Mouse (Mus musculus) heart, embryonic 14.5 days (tissue): ENCODE results near the gene Zfp970. TPM values are rescaled to one million over a fixed set of nuclear protein-coding genes. Genes with fewer than 3 reads are reported as not detected.
"Not testable (repeated sequence)": the region's sequence is repeated elsewhere in the genome, so short reads cannot be mapped to it uniquely, and the experiment has no call there.

ENCODE experiments used
- ATAC-seq: fragments of 200-750 bp; cut with Nextera tagmentation; 2 replicates; pipeline ENCODE4 v1.8.0; 2017; ENCODE audit warnings: low read depth, moderate TSS enrichment; ENCODE audit not compliant: insufficient number of reproducible peaks, insufficient read depth, low FRiP score
- H3K27ac ChIP-seq, 2 experiments: fragments of 200-500 bp in 1 of 2; fragments of 300-500 bp in 1 of 2; sonication (generic) in 1 of 2; replicated peaks in 1 of 2; 2 replicates each; pipeline ENCODE4 v1.5.1; 2012 to 2014; ENCODE audit warnings: low read depth in 2 of 2, low read length in 2 of 2, control low read depth in 1 of 2, mild to moderate bottlenecking in 1 of 2, mixed read lengths in 1 of 2; ENCODE audit not compliant: control insufficient read depth in 1 of 2, insufficient read depth in 1 of 2
- H3K27me3 ChIP-seq: fragments of 300-500 bp; sonication (generic); 2 replicates; pipeline ENCODE4 v1.6.1; 2014; ENCODE audit warnings: mild to moderate bottlenecking, low read length, control low read depth; ENCODE audit not compliant: control insufficient read depth, insufficient read depth
- H3K36me3 ChIP-seq: fragments of 300-500 bp; sonication (generic); 2 replicates; pipeline ENCODE4 v1.6.1; 2014; ENCODE audit warnings: mild to moderate bottlenecking, control low read depth, low read length, mixed read lengths; ENCODE audit not compliant: control insufficient read depth, insufficient read depth
- H3K4me1 ChIP-seq, 2 experiments: fragments of 200-500 bp in 1 of 2; fragments of 300-500 bp in 1 of 2; sonication (generic) in 1 of 2; 2 replicates each; pipeline ENCODE4 v1.6.1; 2012 to 2014; ENCODE audit warnings: low read length in 2 of 2, control low read depth in 1 of 2, mixed read lengths in 1 of 2; ENCODE audit not compliant: control insufficient read depth in 2 of 2, insufficient read depth in 2 of 2
- H3K4me2 ChIP-seq: fragments of 300-500 bp; sonication (generic); 2 replicates; pipeline ENCODE4 v1.6.1; 2014; ENCODE audit warnings: mild to moderate bottlenecking, low read length
- H3K4me3 ChIP-seq, 2 experiments: fragments of 200-500 bp in 1 of 2; fragments of 300-500 bp in 1 of 2; sonication (generic) in 1 of 2; 2 replicates each; pipeline ENCODE4 v1.5.1; 2012 to 2014; ENCODE audit warnings: low read length in 2 of 2, mild to moderate bottlenecking in 2 of 2, control low read depth in 1 of 2, low read depth in 1 of 2, moderate library complexity in 1 of 2; ENCODE audit not compliant: control insufficient read depth in 1 of 2, insufficient read depth in 1 of 2
- H3K9ac ChIP-seq: fragments of 300-500 bp; sonication (generic); 2 replicates; pipeline ENCODE4 v1.6.1; 2014; ENCODE audit warnings: mild to moderate bottlenecking, low read length
- H3K9me3 ChIP-seq: fragments of 300-500 bp; sonication (generic); 2 replicates; pipeline ENCODE4 v1.6.1; 2016; ENCODE audit warnings: low read length, control low read depth; ENCODE audit not compliant: control insufficient read depth
- WGBS: fragments of 180-500 bp; shearing (Covaris S2); extraction: QIAGEN DNeasy Blood & Tissue Kit; methylation state at CpG from one replicate; pipeline ENCODE4 v1.1.7; 2014; 5-methylcytosine and 5-hydroxymethylcytosine counted together
- polyA plus RNA-seq: library from polyadenylated mRNA; unstranded; fragments of >200 nt; fragmentation: Nextera tagmentation; extraction: Ambion mirVana; gene quantifications from 2 replicates; pipeline ENCODE4 v1.2.1, GENCODE M21; 2014

Zfp970 gene
- polyA plus RNA-seq, 1 experiment from 2014 or later = 13.6 TPM

DNA sequence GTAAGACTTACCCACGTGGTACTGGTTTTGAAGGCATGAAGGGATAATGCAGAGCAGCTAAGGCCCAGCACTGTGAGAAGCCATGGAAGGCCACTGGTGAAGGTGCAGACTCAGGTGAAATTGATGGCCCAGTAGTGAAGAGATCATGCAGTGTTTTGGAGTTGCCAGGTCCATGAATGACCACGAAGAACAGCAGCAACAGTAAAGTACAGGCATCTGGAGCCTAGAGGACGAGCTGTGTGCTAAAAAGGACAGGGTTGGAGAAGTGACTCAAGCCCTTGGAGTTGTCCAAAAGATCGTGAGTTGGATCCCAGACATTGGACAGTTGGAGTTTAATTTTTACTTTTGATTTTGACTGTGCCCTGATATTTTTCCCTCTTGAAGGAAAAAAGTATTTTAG is 46.8 kb downstream of the Zfp970 start:
- H3K4me1 ChIP-seq, ATAC-seq, H3K9me3 ChIP-seq, H3K4me2 ChIP-seq, H3K9ac ChIP-seq, H3K27ac ChIP-seq, H3K36me3 ChIP-seq, H3K4me3 ChIP-seq, H3K27me3 ChIP-seq: not testable (repeated sequence)
- WGBS = 62% methylated on average over 4 of the region's 4 CpGs

DNA sequence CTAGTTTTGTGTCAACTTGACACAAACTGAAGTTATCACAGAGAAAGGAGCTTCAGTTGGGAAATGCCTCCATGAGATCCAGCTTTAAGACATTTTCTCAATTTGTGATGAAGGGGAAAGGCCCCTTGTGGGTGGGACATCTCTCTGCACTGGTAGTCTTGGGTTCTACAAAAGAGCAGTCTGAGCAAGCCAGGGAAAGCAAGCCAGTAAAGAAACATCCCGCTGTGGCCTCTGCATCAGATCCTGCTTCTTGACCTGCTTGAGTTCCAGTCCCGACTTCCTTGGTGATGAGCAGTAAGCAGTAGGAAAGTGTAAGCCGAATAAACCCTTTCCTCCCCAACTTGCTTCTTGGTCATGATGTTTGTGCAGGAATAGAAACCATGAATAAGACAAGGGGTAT is 47.4 kb downstream of the Zfp970 start:
- 79% methylated on average over 3 of the region's 3 CpGs for WGBS
- H3K36me3 ChIP-seq, H3K4me2 ChIP-seq, H3K4me1 ChIP-seq, ATAC-seq, H3K9me3 ChIP-seq, H3K4me3 ChIP-seq, H3K9ac ChIP-seq, H3K27me3 ChIP-seq, H3K27ac ChIP-seq: not testable (repeated sequence)

DNA sequence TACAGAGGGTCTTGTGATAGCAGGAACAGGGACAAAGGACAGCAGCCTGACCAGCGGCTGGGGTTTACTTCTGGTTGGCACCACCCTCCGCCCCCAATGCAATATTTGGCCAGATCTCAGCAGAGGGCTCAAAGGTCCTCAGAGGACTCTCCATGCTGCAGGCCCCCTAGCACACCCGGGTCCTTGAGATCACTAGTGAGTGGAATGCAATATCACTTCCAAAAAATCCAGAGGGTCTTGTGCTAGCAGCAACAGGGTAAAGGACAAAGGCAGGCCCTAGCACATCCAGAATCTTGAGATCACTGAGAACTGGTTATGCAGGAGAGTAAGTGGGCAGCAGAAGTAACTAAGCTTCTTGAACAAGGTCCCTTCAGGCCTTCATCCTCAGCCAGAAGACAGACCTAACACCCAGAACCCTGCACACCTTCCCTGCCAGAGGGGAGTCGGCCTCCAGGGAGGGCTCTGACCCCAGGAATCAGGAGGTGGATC is 49.5 kb downstream of the Zfp970 start:
- H3K9me3 ChIP-seq, H3K4me1 ChIP-seq, H3K4me2 ChIP-seq, H3K27me3 ChIP-seq, H3K4me3 ChIP-seq, H3K36me3 ChIP-seq, H3K27ac ChIP-seq, ATAC-seq, H3K9ac ChIP-seq: not testable (repeated sequence)
- WGBS = 73% methylated on average over 4 of the region's 4 CpGs

DNA sequence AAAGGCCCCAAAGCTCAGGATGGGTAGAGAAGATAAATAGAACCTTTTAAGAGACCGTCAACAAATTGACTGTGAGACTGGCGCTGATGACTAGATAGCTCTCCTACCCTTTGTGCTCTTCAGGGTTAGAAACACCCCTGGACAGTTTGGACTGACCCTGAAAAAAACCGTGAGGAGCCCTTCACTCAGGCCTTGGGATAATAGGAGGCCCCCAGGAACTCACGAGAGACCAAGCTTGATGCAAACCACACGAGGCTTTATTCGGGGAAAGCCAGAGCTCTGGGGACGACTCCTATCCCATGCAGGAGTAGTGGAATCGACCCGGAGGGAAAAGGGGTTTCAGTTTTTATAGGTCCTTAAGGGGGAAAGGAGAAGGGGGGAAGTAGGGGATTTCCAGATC is 53.2 kb downstream of the Zfp970 start:
- not testable (repeated sequence) for H3K27me3 ChIP-seq, H3K9me3 ChIP-seq, H3K4me2 ChIP-seq, H3K9ac ChIP-seq, H3K4me3 ChIP-seq, H3K4me1 ChIP-seq, H3K36me3 ChIP-seq, ATAC-seq, H3K27ac ChIP-seq
- WGBS = 70% methylated on average over 9 of the region's 9 CpGs

DNA sequence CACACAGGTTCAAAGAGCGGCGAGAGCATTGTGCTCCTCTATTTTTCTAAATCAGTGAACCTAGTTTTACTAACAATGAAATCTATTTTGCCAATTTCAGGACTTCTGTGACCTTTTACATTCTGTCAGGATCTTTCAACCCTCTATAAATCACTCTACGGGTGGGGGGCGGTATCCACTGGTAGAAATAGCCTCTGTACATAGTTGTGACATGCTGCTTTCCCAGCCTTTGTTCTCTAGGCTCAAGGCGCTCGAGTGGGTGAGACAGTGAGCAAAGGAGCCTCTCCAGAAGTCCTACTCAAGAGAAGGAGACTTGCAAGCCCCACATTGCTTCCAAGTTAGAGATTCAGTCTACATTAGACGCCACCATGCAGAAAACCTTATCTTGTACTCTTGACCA is 53.8 kb downstream of the Zfp970 start:
- not testable (repeated sequence) for H3K4me3 ChIP-seq, H3K27ac ChIP-seq, H3K4me1 ChIP-seq, H3K9ac ChIP-seq, H3K27me3 ChIP-seq, H3K9me3 ChIP-seq, H3K4me2 ChIP-seq, H3K36me3 ChIP-seq, ATAC-seq
- 78% methylated on average over 7 of the region's 7 CpGs for WGBS

DNA sequence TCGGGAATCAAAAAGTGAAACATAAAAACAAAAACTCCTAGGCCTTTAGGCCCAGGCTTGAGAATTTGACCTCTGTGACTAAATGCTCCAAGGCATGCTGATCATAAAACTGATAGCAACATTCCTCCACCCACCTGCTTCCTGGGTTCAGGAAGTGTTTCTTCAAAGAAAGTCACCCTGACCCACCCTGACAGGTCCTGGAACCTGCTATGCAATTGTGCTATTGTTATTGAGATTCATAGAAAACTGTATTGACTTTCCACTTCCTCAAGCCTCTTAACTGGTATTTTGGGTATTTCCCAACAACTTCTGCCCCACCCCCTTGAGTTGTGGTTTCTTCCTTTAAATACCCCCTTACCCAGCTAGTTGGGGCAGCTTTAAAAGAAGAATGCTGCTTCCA is 54.4 kb downstream of the Zfp970 start:
- not testable (repeated sequence) for H3K36me3 ChIP-seq, H3K9ac ChIP-seq, H3K9me3 ChIP-seq, H3K27me3 ChIP-seq, H3K4me1 ChIP-seq, H3K27ac ChIP-seq, H3K4me2 ChIP-seq, H3K4me3 ChIP-seq, ATAC-seq
- WGBS = 77% methylated on average over 1 of the region's 1 CpGs

DNA sequence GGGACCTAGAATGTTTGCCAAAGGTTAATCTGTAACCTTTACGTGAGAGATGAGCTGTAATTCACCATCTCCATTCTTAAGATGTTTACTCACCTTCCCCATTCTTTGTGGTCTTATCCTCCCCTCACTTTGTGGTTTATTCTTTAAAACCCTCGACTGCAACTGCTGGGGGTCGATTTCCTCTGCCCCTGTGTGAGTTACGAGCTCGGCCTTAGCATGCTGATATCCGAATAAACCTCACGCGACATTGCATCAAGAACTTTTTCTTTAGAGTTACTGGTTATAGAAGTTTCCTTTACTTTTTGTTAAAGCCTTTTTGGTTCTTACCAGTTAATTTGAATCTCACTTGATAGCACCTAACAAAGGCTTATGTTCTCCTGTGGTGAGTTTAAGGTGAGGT is 55.5 kb downstream of the Zfp970 start:
- H3K4me2 ChIP-seq = no peak overlapping the region
- 76% methylated on average over 8 of the region's 8 CpGs for WGBS
- ATAC-seq = no peak
- no peaks in the 10 kb centered on the region for H3K4me1 ChIP-seq
- no peaks in the 10 kb centered on the region for H3K36me3 ChIP-seq
- no peak overlapping the region for H3K27ac ChIP-seq
- H3K9me3 ChIP-seq = 0 out of 2 replicates have a peak, but pooled peaks cover 2% of the 10 kb centered on the region
- H3K27me3 ChIP-seq = no peaks in the 10 kb centered on the region
- H3K9ac ChIP-seq = no peak overlapping the region
- H3K4me3 ChIP-seq = no peak overlapping the region

DNA sequence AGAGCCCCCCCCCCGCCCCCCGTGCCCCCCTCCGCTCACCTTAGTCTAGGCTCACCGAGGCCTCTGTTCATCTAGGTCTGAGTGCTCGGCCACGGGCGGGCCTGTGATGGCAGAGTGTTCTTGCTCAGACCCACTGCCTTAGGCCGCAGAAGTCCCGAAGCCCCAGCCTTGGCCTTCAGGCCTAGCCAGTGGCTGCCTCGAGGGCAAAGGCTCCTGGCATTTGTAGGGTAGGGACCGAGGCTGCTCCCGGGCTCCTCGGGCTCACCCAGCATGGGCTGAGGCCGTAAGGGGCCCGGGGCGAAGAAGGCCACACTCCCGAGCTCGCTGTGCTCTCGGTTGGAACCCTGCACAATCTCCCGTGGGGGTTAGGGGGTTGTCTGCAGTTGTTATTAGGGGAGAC is 58.5 kb downstream of the Zfp970 start:
- no peak overlapping the region for H3K4me2 ChIP-seq
- ATAC-seq = no peak
- no peaks in the 10 kb centered on the region for H3K27me3 ChIP-seq
- no peak overlapping the region for H3K27ac ChIP-seq
- H3K4me3 ChIP-seq = no peak overlapping the region
- no peaks in the 10 kb centered on the region for H3K4me1 ChIP-seq
- WGBS = 82% methylated on average over 20 of the region's 20 CpGs
- H3K9me3 ChIP-seq = 0 out of 2 replicates have a peak, but pooled peaks cover 2% of the 10 kb centered on the region
- no peak overlapping the region for H3K9ac ChIP-seq
- no peaks in the 10 kb centered on the region for H3K36me3 ChIP-seq
